Mouse (Mus musculus): ENCODE data around the gene Rhbdd1. TPM values are rescaled to one million over a fixed set of nuclear protein-coding genes. Genes with fewer than 3 reads are reported as not detected.

Rhbdd1 gene
- total and polyA plus RNA-seq, 3 experiments, result 7.5 to 10.4 TPM; not detected in 1

GRCm38 (mm10) chr1:82326120-82326519 lies 9.9 kb downstream of the Rhbdd1 start:
- Histone ChIP-seq H3K27ac (ENCODE audit: control insufficient read depth, low read depth, low read length) (no peak overlapping the region), H3K36me3 (ENCODE audit: control insufficient read depth in 1 of 2, insufficient read depth in 2 of 2, low read length in 2 of 2) (no peaks in the 10 kb centered on the region), H3K27me3 (ENCODE audit: control insufficient read depth in 1 of 2, insufficient read depth in 2 of 2, low read length in 2 of 2) (no peaks in the 10 kb centered on the region), H3K79me2 (ENCODE audit: control insufficient read depth, insufficient read depth, low read length, poor library complexity) (peaks cover 2% of the 10 kb centered on the region), H3K4me3 (ENCODE audit: control insufficient read depth in 1 of 2, insufficient read depth in 1 of 2, low read depth in 2 of 2, low read length in 2 of 2) (no peak overlapping the region), H3K4me1 (ENCODE audit: control insufficient read depth in 1 of 2, insufficient read depth in 2 of 2, low read length in 2 of 2) (no peaks in the 10 kb centered on the region), H3K9ac (ENCODE audit: control insufficient read depth, low read depth, low read length, poor library complexity, severe bottlenecking) (no peak overlapping the region), H3K9me3 (replicated peaks; ENCODE audit: insufficient read depth, low read length) (no peaks in the 10 kb centered on the region)
- TF ChIP-seq SIN3A (IDR thresholded peaks at IDR 0.05; ENCODE audit: low read length), result no peak
- no peak for TF ChIP-seq JUND (IDR thresholded peaks at IDR 0.05; ENCODE audit: low read depth, low read length)
- no peak for TF ChIP-seq E2F4 (IDR thresholded peaks at IDR 0.05; ENCODE audit: borderline replicate concordance, low read depth, low read length)
- TF ChIP-seq CHD2 (IDR thresholded peaks at IDR 0.05; ENCODE audit: low read length), result no peak
- no peak for TF ChIP-seq RAD21 (IDR thresholded peaks at IDR 0.05; ENCODE audit: low read depth, low read length)
- TF ChIP-seq MYC (IDR thresholded peaks at IDR 0.05; ENCODE audit: low read depth, low read length), result no peak
- TF ChIP-seq ZKSCAN1 (IDR thresholded peaks at IDR 0.05; ENCODE audit: low read depth, low read length), result no peak
- TF ChIP-seq MXI1 (IDR thresholded peaks at IDR 0.05; ENCODE audit: low read depth, low read length), result no peak
- TF ChIP-seq MYB (IDR thresholded peaks at IDR 0.05; ENCODE audit: low read depth, low read length), result no peak
- no peak for TF ChIP-seq GABPA (IDR thresholded peaks at IDR 0.05; ENCODE audit: low read depth, low read length)
- TF ChIP-seq MAX (IDR thresholded peaks at IDR 0.05; ENCODE audit: low read length), result no peak
- TF ChIP-seq ETS1 (IDR thresholded peaks at IDR 0.05; ENCODE audit: low read depth, low read length), result no peak
- no peak for TF ChIP-seq POLR2A (IDR thresholded peaks at IDR 0.05; ENCODE audit: control insufficient read depth in 1 of 2, insufficient read depth in 1 of 2, low read depth in 1 of 2, low read length in 2 of 2, poor library complexity in 1 of 2)
- TF ChIP-seq ELF1 (IDR thresholded peaks at IDR 0.05; ENCODE audit: low read depth, low read length), result no peak
- no peak for DNase-seq (ENCODE audit: low read depth, low spot score)

- Histone ChIP-seq H3K9ac (ENCODE audit: control insufficient read depth, low read depth, low read length, poor library complexity, severe bottlenecking) (no peak overlapping the region), H3K27me3 (ENCODE audit: control insufficient read depth in 1 of 2, insufficient read depth in 2 of 2, low read length in 2 of 2) (no peaks in the 10 kb centered on the region), H3K4me3 (ENCODE audit: control insufficient read depth in 1 of 2, insufficient read depth in 1 of 2, low read depth in 2 of 2, low read length in 2 of 2) (no peak overlapping the region), H3K27ac (ENCODE audit: control insufficient read depth, low read depth, low read length) (no peak overlapping the region), H3K4me1 (ENCODE audit: control insufficient read depth in 1 of 2, insufficient read depth in 2 of 2, low read length in 2 of 2) (no peaks in the 10 kb centered on the region), H3K9me3 (replicated peaks; ENCODE audit: insufficient read depth, low read length) (no peaks in the 10 kb centered on the region), H3K79me2 (ENCODE audit: control insufficient read depth, insufficient read depth, low read length, poor library complexity) (peaks cover 2% of the 10 kb centered on the region), H3K36me3 (ENCODE audit: control insufficient read depth in 1 of 2, insufficient read depth in 2 of 2, low read length in 2 of 2) (no peaks in the 10 kb centered on the region)
- TF ChIP-seq TCF12 (IDR thresholded peaks at IDR 0.05; ENCODE audit: low read depth, low read length), result no peak
- no peak for TF ChIP-seq ELF1 (IDR thresholded peaks at IDR 0.05; ENCODE audit: low read depth, low read length)
- TF ChIP-seq MXI1 (IDR thresholded peaks at IDR 0.05; ENCODE audit: low read depth, low read length), result 0 out of 2 replicates have a peak, but pooled peaks have one; percentile 26
- TF ChIP-seq UBTF (IDR thresholded peaks at IDR 0.05; ENCODE audit: borderline replicate concordance, insufficient read depth, low read depth, low read length), result no peak
- DNase-seq (ENCODE audit: low read depth, low spot score), result peak; percentile 13
Measured at GRCm38 (mm10) chr1:82328033-82328775, 12.0 kb downstream of the Rhbdd1 start.

All from MEL (cell line).